Mouse (Mus musculus) hindbrain, postnatal 0 days (tissue): ENCODE results near the gene E130311K13Rik. TPM values are rescaled to one million over a fixed set of nuclear protein-coding genes. Genes with fewer than 3 reads are reported as not detected.

ENCODE experiments used
- ATAC-seq: fragments of 200-750 bp; cut with Nextera tagmentation; 2 replicates; pipeline ENCODE4 v1.8.0; 2017; ENCODE audit warnings: mild to moderate bottlenecking, moderate TSS enrichment, moderate library complexity
- DNase-seq: peaks from one replicate; pipeline ENCODE4 v3.0.0-alpha.2; 2015; ENCODE audit warnings: low spot score
- H3K27ac ChIP-seq: fragments of 300-500 bp; sonication (generic); 2 replicates; pipeline ENCODE4 v1.5.1; 2014; ENCODE audit warnings: mild to moderate bottlenecking
- H3K27me3 ChIP-seq: fragments of 300-500 bp; sonication (generic); 2 replicates; pipeline ENCODE4 v1.6.1; 2014; ENCODE audit warnings: low read length, mixed read lengths; ENCODE audit not compliant: insufficient read depth
- H3K36me3 ChIP-seq: fragments of 300-500 bp; sonication (generic); 2 replicates; pipeline ENCODE4 v1.6.1; 2014; ENCODE audit warnings: low read length, mixed read lengths; ENCODE audit not compliant: insufficient read depth
- H3K4me1 ChIP-seq: fragments of 300-500 bp; sonication (generic); 2 replicates; pipeline ENCODE4 v1.6.1; 2014; ENCODE audit warnings: antibody characterized with exemption, low read length, mixed read lengths; ENCODE audit not compliant: insufficient read depth
- H3K4me2 ChIP-seq: fragments of 300-500 bp; sonication (generic); 2 replicates; pipeline ENCODE4 v1.6.1; 2014; ENCODE audit warnings: low read depth, mild to moderate bottlenecking, low read length, moderate library complexity, mixed read lengths
- H3K4me3 ChIP-seq: fragments of 300-500 bp; sonication (generic); 2 replicates; pipeline ENCODE4 v1.5.1; 2014; ENCODE audit warnings: low read length
- H3K9ac ChIP-seq: fragments of 300-500 bp; sonication (generic); replicated peaks from 2 replicates; pipeline ENCODE4 v1.6.1; 2014; ENCODE audit warnings: mild to moderate bottlenecking, low read length, moderate library complexity, mixed read lengths
- H3K9me3 ChIP-seq: fragments of 300-500 bp; sonication (generic); 2 replicates; pipeline ENCODE4 v1.6.1; 2016; ENCODE audit warnings: low read length, mixed read lengths
- CTCF ChIP-seq: IDR thresholded peaks from 2 replicates; pipeline ENCODE4 v1.5.1; 2016; ENCODE audit warnings: antibody characterized with exemption, control low read depth, low read depth
- WGBS: fragments of 180-500 bp; shearing (Covaris S2); extraction: QIAGEN DNeasy Blood & Tissue Kit; methylation state at CpG from one replicate; pipeline ENCODE4 v1.1.7; 2014; 5-methylcytosine and 5-hydroxymethylcytosine counted together
- polyA plus RNA-seq: library from polyadenylated mRNA; unstranded; fragments of >200 nt; fragmentation: Nextera tagmentation; extraction: Ambion mirVana; gene quantifications from 2 replicates; pipeline ENCODE4 v1.2.1, GENCODE M21; 2015
- total RNA-seq: library from RNA; depleted of rRNA; stranded (reverse); fragments of >200 nt; gene quantifications from 2 replicates; pipeline ENCODE4 v1.2.3, GENCODE M21; 2014; rRNA removed

The E130311K13Rik gene
- total and polyA plus RNA-seq, 2 experiments from 2014 or later = 6.4 to 10.9 TPM

DNA sequence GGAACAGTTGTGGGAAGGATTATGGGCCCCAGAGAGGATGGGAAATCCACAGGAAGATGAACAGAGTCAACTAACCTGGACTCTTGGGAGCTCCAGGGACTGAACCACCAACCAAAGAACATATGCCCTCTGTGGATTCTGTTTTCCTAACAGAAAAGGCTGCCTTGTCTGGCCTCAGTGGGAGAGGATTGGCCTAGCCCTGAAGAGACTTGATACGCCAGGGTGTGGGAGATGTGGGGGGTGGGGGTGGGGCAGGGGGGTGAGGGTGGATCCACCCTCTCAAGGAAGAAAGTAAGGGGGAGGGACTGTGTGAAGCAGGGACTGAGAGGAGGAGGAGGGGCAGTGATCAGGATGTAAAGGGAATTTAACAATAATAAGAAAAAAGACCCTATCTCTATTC, 56.5 kb downstream of the E130311K13Rik start:
- Histone ChIP-seq H3K4me1 (no peaks in the 10 kb centered on the region), H3K9me3 (no peaks in the 10 kb centered on the region), H3K4me3 (no peak overlapping the region), H3K9ac (no peak overlapping the region), H3K27me3 (no peaks in the 10 kb centered on the region), H3K36me3 (no peaks in the 10 kb centered on the region), H3K4me2 (no peak overlapping the region), H3K27ac (no peak overlapping the region)
- WGBS = 56% methylated on average over 1 of the region's 1 CpGs
- no peak for ATAC-seq
- no peak for TF ChIP-seq CTCF
- DNase-seq = no peak

DNA sequence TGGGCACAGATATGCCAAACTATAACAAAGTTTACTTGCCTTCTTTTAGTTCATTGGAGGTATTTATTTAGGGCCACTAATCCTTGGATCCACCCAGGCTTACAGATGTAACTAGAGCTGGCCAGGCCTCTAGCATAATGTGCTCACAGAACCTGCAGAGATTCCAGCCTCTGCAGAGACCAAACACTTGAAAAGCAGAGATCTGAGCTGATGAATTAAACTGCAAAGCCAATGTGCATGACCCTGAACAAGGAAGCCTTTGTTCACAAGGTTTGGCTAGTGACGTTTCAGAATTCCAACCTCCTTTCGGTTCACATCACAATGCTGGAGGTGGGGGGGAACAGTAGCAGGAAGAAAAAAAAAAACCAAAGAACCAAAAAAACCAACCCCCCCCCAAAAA, 58.0 kb downstream of the E130311K13Rik start:
- Histone ChIP-seq H3K4me1 (no peaks in the 10 kb centered on the region), H3K4me2 (no peak overlapping the region), H3K9me3 (no peaks in the 10 kb centered on the region), H3K9ac (no peak overlapping the region), H3K27me3 (no peaks in the 10 kb centered on the region), H3K27ac (no peak overlapping the region), H3K4me3 (no peak overlapping the region), H3K36me3 (no peaks in the 10 kb centered on the region)
- WGBS = 16% methylated on average over 2 of the region's 2 CpGs
- ATAC-seq (peak; percentile 50), DNase-seq (peak; percentile 27)
- no peak for TF ChIP-seq CTCF

DNA sequence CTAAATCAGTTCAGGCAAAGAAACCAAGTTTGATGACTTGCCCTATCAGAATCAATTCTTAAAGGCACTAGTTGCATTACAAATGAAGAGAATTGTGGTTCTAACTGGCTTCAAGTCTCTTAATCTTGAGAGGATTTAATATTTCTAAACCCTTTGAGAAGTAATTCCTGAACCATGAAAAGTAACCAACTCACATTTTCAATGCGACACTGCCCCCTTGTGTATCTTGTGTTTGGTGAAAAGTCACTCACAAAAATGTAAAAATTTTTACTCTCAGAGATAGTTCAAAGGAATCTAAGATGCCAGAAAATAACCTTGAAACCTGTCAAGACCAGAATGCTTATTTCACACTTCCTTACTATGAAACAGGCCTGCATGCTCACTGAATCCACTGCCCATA, 61.0 kb downstream of the E130311K13Rik start:
- no peak overlapping the region for H3K4me2 ChIP-seq
- 73% methylated on average over 1 of the region's 1 CpGs for WGBS
- ATAC-seq (peak; percentile 30; the same call in 1 of the 2 replicates), DNase-seq (peak; percentile 82)
- H3K9ac ChIP-seq = no peak overlapping the region
- no peak overlapping the region for H3K27ac ChIP-seq
- TF ChIP-seq CTCF = peak; percentile 69
- no peaks in the 10 kb centered on the region for H3K27me3 ChIP-seq
- no peaks in the 10 kb centered on the region for H3K4me1 ChIP-seq
- no peaks in the 10 kb centered on the region for H3K36me3 ChIP-seq
- no peaks in the 10 kb centered on the region for H3K9me3 ChIP-seq
- H3K4me3 ChIP-seq = no peak overlapping the region

DNA sequence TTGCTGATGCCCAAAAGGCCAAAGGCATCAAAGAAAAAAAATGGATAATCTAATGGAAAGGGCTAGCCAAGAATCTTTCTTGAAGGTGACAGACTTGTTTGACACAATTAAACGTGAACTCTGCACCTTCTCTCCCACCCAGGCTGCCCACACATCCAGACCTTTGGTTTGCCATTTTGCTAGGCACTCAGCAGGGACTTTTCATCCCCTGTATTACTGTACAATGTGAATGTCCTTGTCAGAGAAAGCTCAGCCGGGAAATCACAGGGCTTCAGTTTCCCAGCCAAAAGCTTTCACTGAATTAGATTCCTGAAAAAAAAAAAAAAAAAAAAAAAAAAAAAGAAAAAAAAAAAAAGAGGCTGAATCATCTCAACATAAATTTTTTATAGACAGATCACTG, 64.2 kb downstream of the E130311K13Rik start:
- TF ChIP-seq CTCF = no peak
- H3K9me3 ChIP-seq = no peaks in the 10 kb centered on the region
- H3K9ac ChIP-seq = no peak overlapping the region
- DNase-seq = peak; percentile 32
- no peak for ATAC-seq
- no peak overlapping the region for H3K4me3 ChIP-seq
- H3K36me3 ChIP-seq = no peaks in the 10 kb centered on the region
- H3K27me3 ChIP-seq = no peaks in the 10 kb centered on the region
- no peak overlapping the region for H3K27ac ChIP-seq
- no peaks in the 10 kb centered on the region for H3K4me1 ChIP-seq
- no peak overlapping the region for H3K4me2 ChIP-seq
- WGBS = 27% methylated on average over 2 of the region's 2 CpGs

Other genes with a start within 250 kb of the E130311K13Rik start
- 10.7 and 11.7 TPM in 2 replicates for gene Plch1, start 30.0 kb downstream of the E130311K13Rik start, total RNA-seq
- gene Plch1, start 30.0 kb downstream of the E130311K13Rik start, polyA plus RNA-seq = 3.7 and 4.1 TPM in 2 replicates
- gene Slc33a1, start 35.3 kb upstream of the E130311K13Rik start, total RNA-seq = 48.6 and 50.3 TPM in 2 replicates
- 14.3 and 15.4 TPM in 2 replicates for gene Slc33a1, start 35.3 kb upstream of the E130311K13Rik start, polyA plus RNA-seq
- 32.6 and 34.3 TPM in 2 replicates for gene Gmps, start 46.6 kb upstream of the E130311K13Rik start, total RNA-seq
- gene Gmps, start 46.6 kb upstream of the E130311K13Rik start, polyA plus RNA-seq = 33.7 and 35.5 TPM in 2 replicates
- 0.43 and 0.63 TPM in 2 replicates for gene Vmn2r1, start 152.1 kb upstream of the E130311K13Rik start, total RNA-seq
- 0.11 and 0.16 TPM in 2 replicates for gene Vmn2r1, start 152.1 kb upstream of the E130311K13Rik start, polyA plus RNA-seq
- gene Vmn2r2, start 212.5 kb upstream of the E130311K13Rik start, total RNA-seq = 0.10 TPM in 1 of 2 replicates, not detected in the other
- gene Vmn2r2, start 212.5 kb upstream of the E130311K13Rik start, polyA plus RNA-seq = not detected in 2 replicates